Mouse (Mus musculus) heart, adult 2 months (tissue): ENCODE results near the gene Cdk14. TPM values are rescaled to one million over a fixed set of nuclear protein-coding genes. Genes with fewer than 3 reads are reported as not detected.

Experiments
- DNase-seq, 2 experiments: peaks; one replicate each; pipeline ENCODE4 v3.0.0; 2021
- H3K27ac ChIP-seq: fragments of 200-600 bp; 2 replicates; pipeline ENCODE4 v1.8.1; 2022
- H3K27me3 ChIP-seq: fragments of 200-500 bp; 2 replicates; pipeline ENCODE4 v1.6.1; 2012; ENCODE audit warnings: mild to moderate bottlenecking, low read length, inconsistent platforms, mixed read lengths; ENCODE audit not compliant: control insufficient read depth, insufficient read depth
- H3K36me3 ChIP-seq: fragments of 200-500 bp; 2 replicates; pipeline ENCODE4 v1.6.1; 2012; ENCODE audit warnings: low read length, inconsistent platforms; ENCODE audit not compliant: control insufficient read depth, insufficient read depth
- H3K4me1 ChIP-seq: fragments of 200-500 bp; 2 replicates; pipeline ENCODE4 v1.6.1; 2011; ENCODE audit warnings: low read length; ENCODE audit not compliant: control insufficient read depth, insufficient read depth
- H3K4me3 ChIP-seq: fragments of 200-600 bp; 2 replicates; pipeline ENCODE4 v1.8.1; 2022
- H3K79me2 ChIP-seq: fragments of 200-500 bp; replicated peaks from 2 replicates; pipeline ENCODE4 v1.6.1; 2012; ENCODE audit warnings: mild to moderate bottlenecking, inconsistent platforms, low read length, moderate library complexity, mixed read lengths; ENCODE audit not compliant: control insufficient read depth, insufficient read depth
- H3K9ac ChIP-seq: fragments of 200-500 bp; 2 replicates; pipeline ENCODE4 v1.6.1; 2012; ENCODE audit warnings: low read depth, mild to moderate bottlenecking, control low read depth, inconsistent platforms, low read length, mixed read lengths
- CTCF ChIP-seq: fragments of 200-600 bp; IDR thresholded peaks from 2 replicates; pipeline ENCODE4 v1.8.1; 2022; ENCODE audit warnings: antibody characterized with exemption, mild to moderate bottlenecking, moderate library complexity
- EP300 ChIP-seq: fragments of 200-500 bp; IDR thresholded peaks from 2 replicates; pipeline ENCODE4 v1.6.1; 2011; ENCODE audit warnings: low read depth, low read length, control low read depth; ENCODE audit not compliant: insufficient read depth
- POLR2A ChIP-seq: fragments of 200-500 bp; IDR thresholded peaks from 2 replicates; pipeline ENCODE4 v1.6.1; 2011; ENCODE audit warnings: mild to moderate bottlenecking, low read depth, low read length, control low read depth; ENCODE audit not compliant: insufficient read depth
- WGBS: fragments of 180-500 bp; shearing (Covaris S2); methylation state at CpG from one replicate; pipeline ENCODE4 v1.1.7; 2018; 5-methylcytosine and 5-hydroxymethylcytosine counted together
- intact Hi-C: fragments of 180-260 bp; cut with DNase I; formaldehyde crosslinking; loops from one replicate; pipeline ENCODE4 v1.15.1; 2025
- polyA plus RNA-seq: library from polyadenylated mRNA; depleted of rRNA; stranded (reverse); fragments of >200 nt; gene quantifications from 2 replicates; pipeline ENCODE4 v1.2.3, GENCODE M21; 2012
- total RNA-seq, 2 experiments: library from RNA; stranded (reverse); gene quantifications; 2 replicates each; pipeline ENCODE4 v1.2.3; 2021

Cdk14 gene
- total and polyA plus RNA-seq, 3 experiments, result 2.7 to 8.1 (median 7.6) TPM

GRCm38 (mm10) chr5:5284531-5284930, 135.6 kb downstream of the Cdk14 start:
- intact Hi-C loops, result no loop called here
- H3K4me1 ChIP-seq, result peaks cover 2% of the 10 kb centered on the region; the same call in 1 of the 2 replicates
- WGBS, result 89% methylated on average over 5 of the region's 5 CpGs
- H3K79me2 ChIP-seq, result no peaks in the 10 kb centered on the region
- no peaks in the 10 kb centered on the region for H3K36me3 ChIP-seq
- H3K27ac ChIP-seq, result no peak overlapping the region
- TF ChIP-seq CTCF (no peak), POLR2A (no peak), EP300 (no peak)
- H3K4me3 ChIP-seq, result no peak overlapping the region
- no peak overlapping the region for H3K9ac ChIP-seq
- DNase-seq, result no peak
- no peaks in the 10 kb centered on the region for H3K27me3 ChIP-seq

GRCm38 (mm10) chr5:5283756-5284430, 136.2 kb downstream of the Cdk14 start:
- TF ChIP-seq CTCF (no peak), POLR2A (no peak), EP300 (no peak)
- H3K9ac ChIP-seq, result no peak overlapping the region
- H3K4me3 ChIP-seq, result no peak overlapping the region
- intact Hi-C loops, result no loop called here
- no peaks in the 10 kb centered on the region for H3K27me3 ChIP-seq
- no peak for DNase-seq
- peaks cover 2% of the 10 kb centered on the region; the same call in 1 of the 2 replicates for H3K4me1 ChIP-seq
- no peaks in the 10 kb centered on the region for H3K36me3 ChIP-seq
- WGBS, result 62% methylated on average over 6 of the region's 6 CpGs
- no peak overlapping the region for H3K27ac ChIP-seq
- H3K79me2 ChIP-seq, result no peaks in the 10 kb centered on the region

GRCm38 (mm10) chr5:5282425-5282824, 137.7 kb downstream of the Cdk14 start:
- Histone ChIP-seq H3K79me2 (no peaks in the 10 kb centered on the region), H3K4me1 (peaks cover 2% of the 10 kb centered on the region; the same call in 1 of the 2 replicates), H3K4me3 (no peak overlapping the region), H3K27ac (no peak overlapping the region), H3K27me3 (no peaks in the 10 kb centered on the region), H3K9ac (no peak overlapping the region), H3K36me3 (no peaks in the 10 kb centered on the region)
- no peak for TF ChIP-seq EP300
- WGBS, result 88% methylated on average over 5 of the region's 5 CpGs
- intact Hi-C loops, result no loop called here
- no peak for DNase-seq

GRCm38 (mm10) chr5:5275321-5275720, 144.8 kb downstream of the Cdk14 start:
- no peak overlapping the region for H3K27ac ChIP-seq
- WGBS, result 57% methylated on average over 2 of the region's 2 CpGs
- H3K79me2 ChIP-seq, result no peaks in the 10 kb centered on the region
- H3K4me3 ChIP-seq, result no peak overlapping the region
- H3K9ac ChIP-seq, result no peak overlapping the region
- H3K4me1 ChIP-seq, result no peaks in the 10 kb centered on the region
- no peak for DNase-seq
- TF ChIP-seq EP300 (no peak), CTCF (no peak), POLR2A (no peak)
- intact Hi-C loops, result no loop called here
- no peaks in the 10 kb centered on the region for H3K27me3 ChIP-seq
- H3K36me3 ChIP-seq, result no peaks in the 10 kb centered on the region

- TF ChIP-seq EP300 (no peak), CTCF (no peak), POLR2A (no peak)
- Histone ChIP-seq H3K36me3 (no peaks in the 10 kb centered on the region), H3K27me3 (no peaks in the 10 kb centered on the region), H3K79me2 (no peaks in the 10 kb centered on the region), H3K4me1 (no peaks in the 10 kb centered on the region), H3K4me3 (no peak overlapping the region), H3K9ac (no peak overlapping the region), H3K27ac (no peak overlapping the region)
- WGBS, result 78% methylated on average over 6 of the region's 6 CpGs
- no peak for DNase-seq
- intact Hi-C loops, result no loop called here
These were observed 145.8 kb downstream of the Cdk14 start for GRCm38 (mm10) chr5:5274318-5274717.

- Histone ChIP-seq H3K27me3 (no peaks in the 10 kb centered on the region), H3K4me3 (no peak overlapping the region), H3K79me2 (no peaks in the 10 kb centered on the region; the same call in 1 of the 2 replicates), H3K27ac (no peak overlapping the region), H3K4me1 (peaks cover 4% of the 10 kb centered on the region), H3K9ac (no peak overlapping the region), H3K36me3 (no peaks in the 10 kb centered on the region)
- DNase-seq, result no peak
- intact Hi-C loops, result loop anchor here (1.0 to 5.0 kb wide), 4 partner anchors 76 to 304 kb away; no protein-coding TSS in a partner anchor
- no peak for TF ChIP-seq CTCF
- TF ChIP-seq EP300, result no peak
- no peak for TF ChIP-seq POLR2A
- 87% methylated on average over 3 of the region's 3 CpGs for WGBS
These were observed 153.4 kb downstream of the Cdk14 start for GRCm38 (mm10) chr5:5266787-5267126.
